Mouse (Mus musculus): Measurements from ENCODE around the gene Gm26566.
"Not testable (repeated sequence)": the region's sequence is repeated elsewhere in the genome, so short reads cannot be mapped to it uniquely, and the experiment has no call there.

Gm26566 gene

GRCm38 (mm10) chr4:88738480-88738879, 16.9 kb downstream of the Gm26566 start:
- peak; percentile 69 for ATAC-seq (ENCODE audit: low TSS enrichment)

- ATAC-seq (ENCODE audit: low TSS enrichment), result no peak
Observed at GRCm38 (mm10) chr4:88739036-88739435, 17.4 kb downstream of the Gm26566 start.

GRCm38 (mm10) chr4:88741426-88741825, 19.8 kb downstream of the Gm26566 start:
- no peak for ATAC-seq (ENCODE audit: low TSS enrichment)

GRCm38 (mm10) chr4:88742771-88743371, 21.3 kb downstream of the Gm26566 start:
- no peak for ATAC-seq (ENCODE audit: low TSS enrichment)

GRCm38 (mm10) chr4:88744207-88744606, 22.6 kb downstream of the Gm26566 start:
- ATAC-seq (ENCODE audit: low TSS enrichment), result no peak

GRCm38 (mm10) chr4:88749926-88750325, 28.3 kb downstream of the Gm26566 start:
- ATAC-seq (ENCODE audit: low TSS enrichment), result no peak

GRCm38 (mm10) chr4:88754818-88755340, 33.3 kb downstream of the Gm26566 start, which contains the start of gene Gm13271:
Gene Gm13271, plus strand, starts transcription at chr4:88754868.
- ATAC-seq (ENCODE audit: low TSS enrichment), result not testable (repeated sequence)

- ATAC-seq (ENCODE audit: low TSS enrichment), result not testable (repeated sequence)
Observed at GRCm38 (mm10) chr4:88756581-88757513, 35.2 kb downstream of the Gm26566 start.

GRCm38 (mm10) chr4:88757628-88758031, 36.0 kb downstream of the Gm26566 start:
- ATAC-seq (ENCODE audit: low TSS enrichment), result peak; percentile 100

GRCm38 (mm10) chr4:88758751-88759150, 37.1 kb downstream of the Gm26566 start:
- not testable (repeated sequence) for ATAC-seq (ENCODE audit: low TSS enrichment)

GRCm38 (mm10) chr4:88759610-88760268, 38.1 kb downstream of the Gm26566 start, which contains the start of gene Gm13283:
Gene Gm13283, plus strand, starts transcription at chr4:88760119.
- not testable (repeated sequence) for ATAC-seq (ENCODE audit: low TSS enrichment)

GRCm38 (mm10) chr4:88760431-88760830, 38.8 kb downstream of the Gm26566 start:
- ATAC-seq (ENCODE audit: low TSS enrichment), result not testable (repeated sequence)

- not testable (repeated sequence) for ATAC-seq (ENCODE audit: low TSS enrichment)
Observed at GRCm38 (mm10) chr4:88761776-88762175, 40.2 kb downstream of the Gm26566 start.

GRCm38 (mm10) chr4:88762341-88762740, 40.7 kb downstream of the Gm26566 start:
- not testable (repeated sequence) for ATAC-seq (ENCODE audit: low TSS enrichment)

- 0 out of 2 replicates have a peak, but pooled peaks have one; percentile 73 for ATAC-seq (ENCODE audit: low TSS enrichment)
Observed at GRCm38 (mm10) chr4:88763384-88764018, 41.9 kb downstream of the Gm26566 start.

Measured in frontal cortex, adult (tissue).